Mouse (Mus musculus): ENCODE results near the gene Morc3. TPM values are rescaled to one million over a fixed set of nuclear protein-coding genes. Genes with fewer than 3 reads are reported as not detected.

Morc3 gene
- polyA plus RNA-seq, 1 experiment from 2014 or later = 25.3 TPM

DNA sequence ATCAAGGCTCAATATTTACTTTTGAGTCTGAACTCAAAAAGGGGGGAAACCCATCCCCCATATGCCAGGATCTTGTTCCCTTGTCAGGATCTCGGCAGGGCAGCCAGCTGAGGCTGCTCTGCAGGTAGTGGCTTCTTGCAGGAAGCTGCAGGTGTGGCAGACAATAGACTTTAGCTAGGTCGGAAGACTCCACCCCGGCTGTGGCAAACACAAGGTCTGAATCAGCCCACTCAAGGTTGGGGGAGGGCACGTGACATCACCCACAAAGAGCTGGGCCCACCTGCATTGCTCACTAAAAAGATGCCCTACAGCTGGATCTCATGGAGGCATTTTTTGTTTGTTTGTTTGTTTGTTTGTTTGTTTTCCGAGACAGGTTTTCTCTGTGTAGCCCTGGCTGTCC, 75.8 kb downstream of the Morc3 start:
- 75% methylated on average over 5 of the region's 5 CpGs for WGBS (ENCODE audit: insufficient replicate concordance)
- H3K36me3 ChIP-seq (ENCODE audit: control insufficient read depth, insufficient read depth, low read length) = peaks cover 4% of the 10 kb centered on the region; the same call in 1 of the 2 replicates
- no peak overlapping the region for H3K4me3 ChIP-seq (ENCODE audit: low read depth, low read length)
- H3K9me3 ChIP-seq (replicated peaks; ENCODE audit: control insufficient read depth, low read length) = no peaks in the 10 kb centered on the region
- no peak overlapping the region for H3K27ac ChIP-seq (ENCODE audit: low read depth, low read length)
- no peak overlapping the region for H3K9ac ChIP-seq (ENCODE audit: low read depth, low read length)
- no peaks in the 10 kb centered on the region for H3K4me1 ChIP-seq (ENCODE audit: control insufficient read depth, insufficient read depth, low read length)
- no peak for ATAC-seq (replicated peaks; ENCODE audit: insufficient number of reproducible peaks, low FRiP score, low TSS enrichment)
- H3K27me3 ChIP-seq (ENCODE audit: control insufficient read depth, insufficient read depth, low read length) = no peaks in the 10 kb centered on the region
- no peak overlapping the region for H3K4me2 ChIP-seq

DNA sequence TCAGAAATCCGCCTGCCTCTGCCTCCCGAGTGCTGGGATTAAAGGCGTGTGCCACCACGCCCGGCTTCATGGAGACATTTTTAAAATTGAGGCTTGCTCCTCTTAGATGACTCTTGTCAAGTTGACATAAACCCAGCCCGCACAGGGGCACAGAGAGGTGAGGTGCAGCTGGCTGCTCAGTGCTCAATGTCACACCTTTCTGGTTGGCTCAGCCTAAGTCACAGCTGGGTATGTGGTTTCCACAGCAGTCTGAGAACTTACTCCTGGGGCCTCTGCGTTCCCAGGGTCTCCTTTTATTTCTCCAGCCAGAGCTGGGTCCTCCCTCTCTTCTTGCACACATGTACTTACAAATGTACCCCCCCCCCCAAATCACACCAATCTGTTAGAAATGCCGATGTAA, 76.3 kb downstream of the Morc3 start:
- Histone ChIP-seq H3K36me3 (ENCODE audit: control insufficient read depth, insufficient read depth, low read length) (peaks cover 4% of the 10 kb centered on the region; the same call in 1 of the 2 replicates), H3K4me1 (ENCODE audit: control insufficient read depth, insufficient read depth, low read length) (no peaks in the 10 kb centered on the region), H3K9ac (ENCODE audit: low read depth, low read length) (no peak overlapping the region), H3K9me3 (replicated peaks; ENCODE audit: control insufficient read depth, low read length) (no peaks in the 10 kb centered on the region), H3K27me3 (ENCODE audit: control insufficient read depth, insufficient read depth, low read length) (no peaks in the 10 kb centered on the region), H3K4me2 (no peak overlapping the region), H3K4me3 (ENCODE audit: low read depth, low read length) (no peak overlapping the region), H3K27ac (ENCODE audit: low read depth, low read length) (no peak overlapping the region)
- WGBS (ENCODE audit: insufficient replicate concordance) = 81% methylated on average over 8 of the region's 8 CpGs
- ATAC-seq (replicated peaks; ENCODE audit: insufficient number of reproducible peaks, low FRiP score, low TSS enrichment) = no peak

DNA sequence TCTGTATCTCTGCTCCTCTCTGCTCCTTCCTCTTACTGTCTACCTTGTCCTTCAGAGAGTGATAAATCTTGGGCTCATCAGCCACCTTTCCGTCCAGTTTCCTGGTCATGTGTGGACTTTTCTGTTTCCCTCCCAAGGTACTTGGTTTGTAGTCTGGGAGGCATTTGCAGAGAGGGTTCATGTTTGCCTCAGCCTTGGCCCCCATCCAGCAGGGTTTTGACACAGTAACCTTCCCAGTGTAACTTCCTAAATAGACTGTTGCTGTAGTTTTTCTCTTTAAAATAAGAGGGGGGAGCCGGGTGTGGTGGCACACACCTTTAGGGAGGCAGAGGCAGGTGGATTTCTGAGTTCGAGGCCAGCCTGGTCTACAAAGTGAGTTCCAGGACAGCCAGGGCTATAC, 78.0 kb downstream of the Morc3 start:
- H3K27ac ChIP-seq (ENCODE audit: low read depth, low read length) = no peak overlapping the region
- no peaks in the 10 kb centered on the region for H3K4me1 ChIP-seq (ENCODE audit: control insufficient read depth, insufficient read depth, low read length)
- H3K4me2 ChIP-seq = no peak overlapping the region
- H3K4me3 ChIP-seq (ENCODE audit: low read depth, low read length) = no peak overlapping the region
- no peak overlapping the region for H3K9ac ChIP-seq (ENCODE audit: low read depth, low read length)
- no peaks in the 10 kb centered on the region for H3K27me3 ChIP-seq (ENCODE audit: control insufficient read depth, insufficient read depth, low read length)
- ATAC-seq (replicated peaks; ENCODE audit: insufficient number of reproducible peaks, low FRiP score, low TSS enrichment) = no peak
- peaks cover 4% of the 10 kb centered on the region; the same call in 1 of the 2 replicates for H3K36me3 ChIP-seq (ENCODE audit: control insufficient read depth, insufficient read depth, low read length)
- 76% methylated on average over 3 of the region's 3 CpGs for WGBS (ENCODE audit: insufficient replicate concordance)
- H3K9me3 ChIP-seq (replicated peaks; ENCODE audit: control insufficient read depth, low read length) = no peaks in the 10 kb centered on the region

DNA sequence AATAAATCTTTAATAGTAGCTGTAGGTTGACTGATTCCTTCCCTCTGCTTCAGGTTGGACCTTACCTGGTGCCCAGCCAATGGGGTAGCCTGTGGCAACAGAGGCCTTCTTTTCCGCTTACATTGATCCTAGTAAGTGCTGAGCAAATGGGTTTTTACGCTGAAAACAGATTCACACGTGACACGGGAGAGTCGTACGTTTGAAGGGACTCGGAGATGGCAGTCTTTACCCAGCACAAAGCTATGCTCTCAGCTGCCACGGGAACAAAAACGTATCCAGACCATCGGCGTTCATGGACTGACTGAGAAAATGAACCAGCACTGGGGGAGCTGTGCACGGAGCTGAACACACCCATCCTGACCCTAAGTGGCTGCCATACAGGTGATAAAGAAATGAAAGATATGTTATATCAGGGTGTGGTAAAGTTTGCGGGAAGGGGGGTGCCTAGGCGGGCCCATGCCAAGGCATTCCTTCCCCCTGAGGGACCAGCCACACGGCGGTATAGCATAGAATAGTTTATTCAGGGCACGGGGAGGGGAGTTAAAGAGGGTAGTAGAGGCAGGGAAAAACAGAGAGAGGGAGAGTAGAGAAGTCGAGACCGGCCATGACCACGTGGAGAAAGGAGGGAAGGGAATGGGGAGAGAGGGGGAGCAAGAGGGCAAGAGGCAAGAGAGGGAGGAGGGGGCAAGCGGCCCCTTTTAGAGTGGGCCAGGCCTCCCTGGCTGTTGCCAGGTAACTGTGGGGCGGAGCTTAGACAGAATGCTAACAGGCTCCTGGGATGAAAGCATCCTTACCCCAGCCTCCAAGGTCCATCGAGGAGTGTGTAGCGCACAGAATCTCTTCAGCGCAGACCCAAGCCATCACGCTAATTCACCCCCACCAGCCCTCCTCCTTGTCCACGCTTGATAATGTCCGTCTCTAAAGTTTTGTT, 79.1 kb downstream of the Morc3 start:
- no peak for ATAC-seq (replicated peaks; ENCODE audit: insufficient number of reproducible peaks, low FRiP score, low TSS enrichment)
- Histone ChIP-seq H3K4me2 (no peak overlapping the region), H3K9me3 (replicated peaks; ENCODE audit: control insufficient read depth, low read length) (no peaks in the 10 kb centered on the region), H3K36me3 (ENCODE audit: control insufficient read depth, insufficient read depth, low read length) (peaks cover 4% of the 10 kb centered on the region; the same call in 1 of the 2 replicates), H3K4me1 (ENCODE audit: control insufficient read depth, insufficient read depth, low read length) (no peaks in the 10 kb centered on the region), H3K4me3 (ENCODE audit: low read depth, low read length) (no peak overlapping the region), H3K27ac (ENCODE audit: low read depth, low read length) (no peak overlapping the region), H3K9ac (ENCODE audit: low read depth, low read length) (no peak overlapping the region), H3K27me3 (ENCODE audit: control insufficient read depth, insufficient read depth, low read length) (no peaks in the 10 kb centered on the region)
- 56% methylated on average over 28 of the region's 28 CpGs for WGBS (ENCODE audit: insufficient replicate concordance)

DNA sequence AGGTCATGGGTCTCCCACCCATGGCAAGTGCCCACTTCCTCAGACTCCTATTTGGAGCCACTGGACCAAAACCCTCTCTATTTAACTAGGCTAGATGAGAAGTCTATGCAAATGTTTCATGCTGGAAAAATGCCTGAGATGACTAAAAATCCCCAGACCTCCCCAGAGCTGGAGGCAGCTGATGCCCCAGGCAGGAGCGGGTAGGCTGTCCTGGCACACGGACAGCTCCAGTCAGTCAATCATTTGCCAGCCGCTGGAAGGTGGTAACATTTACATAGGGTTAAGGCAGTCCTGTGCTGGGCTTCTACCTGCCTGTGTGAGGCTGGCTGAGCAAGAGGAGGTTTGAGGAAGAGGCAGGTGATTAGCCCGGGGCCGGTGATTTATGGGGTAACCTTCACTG, 80.2 kb downstream of the Morc3 start:
- H3K9ac ChIP-seq (ENCODE audit: low read depth, low read length) = no peak overlapping the region
- 81% methylated on average over 5 of the region's 5 CpGs for WGBS (ENCODE audit: insufficient replicate concordance)
- no peak overlapping the region for H3K27ac ChIP-seq (ENCODE audit: low read depth, low read length)
- H3K4me3 ChIP-seq (ENCODE audit: low read depth, low read length) = no peak overlapping the region
- H3K4me1 ChIP-seq (ENCODE audit: control insufficient read depth, insufficient read depth, low read length) = no peaks in the 10 kb centered on the region
- H3K9me3 ChIP-seq (replicated peaks; ENCODE audit: control insufficient read depth, low read length) = no peaks in the 10 kb centered on the region
- no peak overlapping the region for H3K4me2 ChIP-seq
- ATAC-seq (replicated peaks; ENCODE audit: insufficient number of reproducible peaks, low FRiP score, low TSS enrichment) = no peak
- H3K36me3 ChIP-seq (ENCODE audit: control insufficient read depth, insufficient read depth, low read length) = peaks cover 2% of the 10 kb centered on the region; the same call in 1 of the 2 replicates
- H3K27me3 ChIP-seq (ENCODE audit: control insufficient read depth, insufficient read depth, low read length) = no peaks in the 10 kb centered on the region

DNA sequence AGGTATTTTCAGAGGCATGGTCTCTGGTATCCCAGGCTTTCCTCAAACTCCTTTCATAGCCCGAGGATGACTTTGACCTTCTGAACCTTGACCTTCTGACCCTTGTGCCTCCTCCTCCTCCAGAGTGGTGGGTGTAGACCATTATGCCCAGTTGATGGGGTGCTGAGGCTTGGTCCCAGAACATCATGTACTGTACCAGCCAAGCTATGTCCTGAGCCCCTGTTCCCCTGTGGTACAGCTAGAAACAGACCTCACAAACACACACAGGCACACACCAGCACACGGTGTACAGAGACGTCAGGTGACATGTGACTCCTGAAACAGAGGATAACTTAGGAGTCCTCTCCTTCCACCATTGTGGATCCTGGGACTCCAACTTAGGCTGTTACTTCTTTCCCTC, 80.9 kb downstream of the Morc3 start:
- H3K27me3 ChIP-seq (ENCODE audit: control insufficient read depth, insufficient read depth, low read length) = no peaks in the 10 kb centered on the region
- H3K4me3 ChIP-seq (ENCODE audit: low read depth, low read length) = no peak overlapping the region
- H3K36me3 ChIP-seq (ENCODE audit: control insufficient read depth, insufficient read depth, low read length) = no peaks in the 10 kb centered on the region
- WGBS (ENCODE audit: insufficient replicate concordance) = 57% methylated on average over 3 of the region's 3 CpGs
- no peaks in the 10 kb centered on the region for H3K4me1 ChIP-seq (ENCODE audit: control insufficient read depth, insufficient read depth, low read length)
- H3K9me3 ChIP-seq (replicated peaks; ENCODE audit: control insufficient read depth, low read length) = no peaks in the 10 kb centered on the region
- no peak overlapping the region for H3K9ac ChIP-seq (ENCODE audit: low read depth, low read length)
- no peak for ATAC-seq (replicated peaks; ENCODE audit: insufficient number of reproducible peaks, low FRiP score, low TSS enrichment)
- no peak overlapping the region for H3K4me2 ChIP-seq
- no peak overlapping the region for H3K27ac ChIP-seq (ENCODE audit: low read depth, low read length)

DNA sequence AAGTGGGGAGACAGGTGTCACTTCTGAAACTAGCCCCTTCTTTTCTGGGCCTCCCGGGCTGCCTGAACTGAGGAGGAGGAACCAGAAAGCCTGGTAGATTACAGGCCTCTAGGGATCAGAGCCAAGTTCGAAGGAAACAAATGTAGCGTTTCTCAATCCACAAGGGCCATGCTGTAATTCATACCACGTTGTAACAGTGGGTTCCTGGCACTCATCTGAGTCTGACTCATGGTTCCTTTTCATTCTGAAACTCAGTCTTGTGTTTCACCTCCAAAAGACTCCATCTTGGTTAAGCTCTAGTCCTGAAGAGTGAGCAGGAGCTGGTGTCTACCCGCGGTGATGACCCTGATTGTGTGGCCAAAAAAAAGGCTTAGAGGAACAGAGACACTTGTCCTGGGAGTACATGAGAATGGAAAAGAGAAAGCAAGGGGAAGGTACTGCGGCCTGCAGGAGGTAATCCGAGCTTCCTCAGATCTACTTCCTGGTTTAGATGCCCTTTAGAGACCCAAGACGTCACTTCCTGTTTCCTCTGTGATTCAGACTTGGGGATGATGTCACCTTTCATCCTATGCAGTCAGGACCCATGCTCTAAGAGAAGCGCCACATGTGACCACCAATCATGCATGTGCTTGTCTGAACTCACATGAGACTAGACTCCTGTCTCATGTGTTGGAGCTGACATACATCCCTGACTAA, 82.1 kb downstream of the Morc3 start:
- H3K36me3 ChIP-seq (ENCODE audit: control insufficient read depth, insufficient read depth, low read length) = no peaks in the 10 kb centered on the region
- H3K4me3 ChIP-seq (ENCODE audit: low read depth, low read length) = no peak overlapping the region
- no peak overlapping the region for H3K4me2 ChIP-seq
- no peak for ATAC-seq (replicated peaks; ENCODE audit: insufficient number of reproducible peaks, low FRiP score, low TSS enrichment)
- H3K4me1 ChIP-seq (ENCODE audit: control insufficient read depth, insufficient read depth, low read length) = no peaks in the 10 kb centered on the region; the same call in 1 of the 2 replicates
- no peak overlapping the region for H3K9ac ChIP-seq (ENCODE audit: low read depth, low read length)
- WGBS (ENCODE audit: insufficient replicate concordance) = 67% methylated on average over 10 of the region's 10 CpGs
- H3K27ac ChIP-seq (ENCODE audit: low read depth, low read length) = no peak overlapping the region
- no peaks in the 10 kb centered on the region for H3K9me3 ChIP-seq (replicated peaks; ENCODE audit: control insufficient read depth, low read length)
- H3K27me3 ChIP-seq (ENCODE audit: control insufficient read depth, insufficient read depth, low read length) = no peaks in the 10 kb centered on the region

DNA sequence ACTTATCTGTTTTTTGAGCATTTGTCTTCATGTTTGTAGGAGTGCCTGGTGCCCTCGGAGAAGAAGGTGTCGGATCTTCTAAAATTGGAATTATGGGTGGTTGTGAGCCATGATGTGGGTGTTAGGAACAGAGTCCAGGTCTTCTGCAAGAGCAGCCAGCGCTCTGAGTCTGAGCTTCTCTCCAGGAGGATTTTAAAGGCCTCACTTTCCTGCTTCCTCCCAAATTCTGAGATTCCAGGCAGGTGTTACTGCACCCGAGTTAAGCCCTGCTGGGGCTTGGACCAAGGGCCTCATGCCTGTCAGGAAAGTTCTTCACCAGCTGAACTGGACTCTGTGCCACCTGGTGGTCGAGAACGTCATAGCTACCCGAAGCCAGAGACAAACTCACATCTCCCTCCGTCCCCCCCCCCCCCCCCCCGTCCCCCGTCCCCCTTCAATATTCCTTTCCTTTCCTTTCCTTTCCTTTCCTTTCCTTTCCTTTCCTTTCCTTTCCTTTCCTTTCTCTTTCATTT, 83.5 kb downstream of the Morc3 start:
- H3K36me3 ChIP-seq (ENCODE audit: control insufficient read depth, insufficient read depth, low read length) = no peaks in the 10 kb centered on the region
- ATAC-seq (replicated peaks; ENCODE audit: insufficient number of reproducible peaks, low FRiP score, low TSS enrichment) = no peak
- no peaks in the 10 kb centered on the region for H3K27me3 ChIP-seq (ENCODE audit: control insufficient read depth, insufficient read depth, low read length)
- H3K4me3 ChIP-seq (ENCODE audit: low read depth, low read length) = no peak overlapping the region
- H3K4me1 ChIP-seq (ENCODE audit: control insufficient read depth, insufficient read depth, low read length) = no peaks in the 10 kb centered on the region; the same call in 1 of the 2 replicates
- no peak overlapping the region for H3K27ac ChIP-seq (ENCODE audit: low read depth, low read length)
- H3K9me3 ChIP-seq (replicated peaks; ENCODE audit: control insufficient read depth, low read length) = no peaks in the 10 kb centered on the region
- H3K9ac ChIP-seq (ENCODE audit: low read depth, low read length) = no peak overlapping the region
- 39% methylated on average over 7 of the region's 10 CpGs for WGBS (ENCODE audit: insufficient replicate concordance)
- H3K4me2 ChIP-seq = no peak overlapping the region
